Comparison of ENCODE assay signal across 27 mouse cellular contexts in genomic region chr11:24983060-24983629, GRCm38 (mm10).
DNase-seq lines count a peak whose midpoint lies in the region; ATAC-seq lines count a peak whose summit lies in the region.
"Had no signal": no experiment of that assay in that cellular context is flagged by ENCODE, and none has a peak within 500 bp of the region (broad histone marks: within the 10 kb centered on the region; RNA-seq: fewer than 3 reads in every experiment).

No protein-coding gene starts in this region.

- no peaks in the 10 kb centered on the region for H3K9me3 ChIP-seq in forebrain, embryonic 16.5 days (ENCODE audit: control insufficient read depth, low read length)
- no peaks in the 10 kb centered on the region for H3K9me3 ChIP-seq in forebrain, embryonic 15.5 days
- H3K9me3 ChIP-seq in midbrain, embryonic 13.5 days: no peaks in the 10 kb centered on the region
- H3K9me3 ChIP-seq in midbrain, embryonic 11.5 days (ENCODE audit: control insufficient read depth, low read length): no peaks in the 10 kb centered on the region
- H3K9me3 ChIP-seq in midbrain, embryonic 15.5 days: no peaks in the 10 kb centered on the region
- H3K9me3 ChIP-seq: embryonic facial prominence, embryonic 13.5 days; G1E; stomach, embryonic 15.5 days had no signal

- H3K27me3 ChIP-seq in forebrain, embryonic 16.5 days (replicated peaks; ENCODE audit: control insufficient read depth, insufficient read depth, low read length): no peaks in the 10 kb centered on the region
- no peaks in the 10 kb centered on the region for H3K27me3 ChIP-seq in forebrain, embryonic 15.5 days
- H3K27me3 ChIP-seq in midbrain, embryonic 13.5 days: no peaks in the 10 kb centered on the region
- no peaks in the 10 kb centered on the region for H3K27me3 ChIP-seq in midbrain, embryonic 11.5 days (ENCODE audit: control insufficient read depth, insufficient read depth, low read length)
- no peaks in the 10 kb centered on the region for H3K27me3 ChIP-seq in midbrain, embryonic 15.5 days (replicated peaks)
- H3K27me3 ChIP-seq: CH12.LX; embryonic facial prominence, embryonic 13.5 days; stomach, embryonic 15.5 days had no signal

- WGBS in forebrain, embryonic 16.5 days: 47% methylated on average over 10 of the region's 10 CpGs
- WGBS in forebrain, embryonic 15.5 days: 51% methylated on average over 10 of the region's 10 CpGs
- 59% methylated on average over 10 of the region's 10 CpGs for WGBS in midbrain, embryonic 13.5 days
- 74% methylated on average over 10 of the region's 10 CpGs for WGBS in midbrain, embryonic 11.5 days
- 53% methylated on average over 10 of the region's 10 CpGs for WGBS in midbrain, embryonic 15.5 days

- H3K27ac ChIP-seq in forebrain, embryonic 16.5 days (ENCODE audit: low read length): no peak overlapping the region
- H3K27ac ChIP-seq in forebrain, embryonic 15.5 days (replicated peaks): no peak overlapping the region
- H3K27ac ChIP-seq in midbrain, embryonic 13.5 days: 0 out of 2 replicates have a peak overlapping the region, but pooled peaks have one; percentile 14
- H3K27ac ChIP-seq in midbrain, embryonic 11.5 days (ENCODE audit: low read depth, low read length): no peak overlapping the region
- no peak overlapping the region for H3K27ac ChIP-seq in midbrain, embryonic 15.5 days
- H3K27ac ChIP-seq: embryonic facial prominence, embryonic 13.5 days; gastrocnemius, adult 2 months; stomach, embryonic 15.5 days had no signal

- DNase-seq in midbrain, embryonic 11.5 days (ENCODE audit: low spot score, missing footprints): no peak
- DNase-seq in ovary, postnatal 36 days (ENCODE audit: low spot score): no peak
- DNase-seq in adrenal gland, postnatal 10 days: no peak
- DNase-seq: B cell, adult 2 months; cerebellum, adult 11-12 months; cerebellum, postnatal 10 days; gastrocnemius, adult 2 months; kidney, adult 18-20 months; kidney, postnatal 10 days; left cerebral cortex, postnatal 4 days; lung, postnatal 4 days; right cerebral cortex, adult 18-20 months; right cerebral cortex, postnatal 4 days; thymus, adult 18-20 months; thymus, postnatal 36 days had no signal

- no peaks in the 10 kb centered on the region for H3K36me3 ChIP-seq in forebrain, embryonic 16.5 days (ENCODE audit: control insufficient read depth, insufficient read depth)
- H3K36me3 ChIP-seq in forebrain, embryonic 15.5 days: no peaks in the 10 kb centered on the region
- no peaks in the 10 kb centered on the region for H3K36me3 ChIP-seq in midbrain, embryonic 13.5 days
- H3K36me3 ChIP-seq in midbrain, embryonic 11.5 days (ENCODE audit: control insufficient read depth, insufficient read depth, low read length): no peaks in the 10 kb centered on the region
- H3K36me3 ChIP-seq in midbrain, embryonic 15.5 days (replicated peaks): no peaks in the 10 kb centered on the region
- H3K36me3 ChIP-seq: embryonic facial prominence, embryonic 13.5 days; G1E; stomach, embryonic 15.5 days had no signal

- no peak overlapping the region for H3K4me3 ChIP-seq in forebrain, embryonic 16.5 days (replicated peaks; ENCODE audit: low read length)
- no peak overlapping the region for H3K4me3 ChIP-seq in forebrain, embryonic 15.5 days
- no peak overlapping the region for H3K4me3 ChIP-seq in midbrain, embryonic 13.5 days (replicated peaks)
- H3K4me3 ChIP-seq in midbrain, embryonic 11.5 days (ENCODE audit: low read depth, low read length): no peak overlapping the region
- no peak overlapping the region for H3K4me3 ChIP-seq in midbrain, embryonic 15.5 days
- H3K4me3 ChIP-seq: embryonic facial prominence, embryonic 13.5 days; erythroblast, embryonic 14.5 days; gastrocnemius, adult 2 months; myocyte; stomach, embryonic 15.5 days had no signal

- H3K4me1 ChIP-seq in forebrain, embryonic 16.5 days (replicated peaks; ENCODE audit: control insufficient read depth, insufficient read depth, low read length): peaks cover 18% of the 10 kb centered on the region
- H3K4me1 ChIP-seq in forebrain, embryonic 15.5 days: peaks cover 31% of the 10 kb centered on the region
- H3K4me1 ChIP-seq in midbrain, embryonic 13.5 days (replicated peaks): peaks cover 12% of the 10 kb centered on the region; the same call in 1 of the 2 replicates
- H3K4me1 ChIP-seq in midbrain, embryonic 11.5 days (ENCODE audit: control insufficient read depth, insufficient read depth, low read length): peaks cover 3% of the 10 kb centered on the region; the same call in 1 of the 2 replicates
- H3K4me1 ChIP-seq in midbrain, embryonic 15.5 days: 0 out of 2 replicates have a peak, but pooled peaks cover 9% of the 10 kb centered on the region
- H3K4me1 ChIP-seq: stomach, embryonic 15.5 days had no signal

- 0 out of 2 replicates have a peak, but pooled peaks have one; percentile 29 for ATAC-seq in forebrain, embryonic 16.5 days
- ATAC-seq in forebrain, embryonic 15.5 days (replicated peaks): no peak
- ATAC-seq in midbrain, embryonic 13.5 days: peak; percentile 51; the same call in 1 of the 2 replicates
- ATAC-seq in midbrain, embryonic 11.5 days (ENCODE audit: low FRiP score): no peak
- peak; percentile 73 for ATAC-seq in midbrain, embryonic 15.5 days (replicated peaks)
- ATAC-seq: inflammation-experienced regulatory T-cells, adult 6 months; Patski had no signal

- no peak overlapping the region for H3K9ac ChIP-seq in forebrain, embryonic 16.5 days (replicated peaks; ENCODE audit: low read depth, low read length)
- H3K9ac ChIP-seq in forebrain, embryonic 15.5 days (replicated peaks): no peak overlapping the region
- no peak overlapping the region for H3K9ac ChIP-seq in midbrain, embryonic 13.5 days (replicated peaks)
- no peak overlapping the region for H3K9ac ChIP-seq in midbrain, embryonic 11.5 days (ENCODE audit: low read length)
- no peak overlapping the region for H3K9ac ChIP-seq in midbrain, embryonic 15.5 days
- H3K9ac ChIP-seq: embryonic facial prominence, embryonic 13.5 days; stomach, embryonic 15.5 days had no signal

- no peak overlapping the region for H3K4me2 ChIP-seq in forebrain, embryonic 16.5 days (ENCODE audit: low read length)
- H3K4me2 ChIP-seq in forebrain, embryonic 15.5 days (replicated peaks): no peak overlapping the region
- no peak overlapping the region for H3K4me2 ChIP-seq in midbrain, embryonic 13.5 days (replicated peaks)
- H3K4me2 ChIP-seq in midbrain, embryonic 11.5 days: no peak overlapping the region
- no peak overlapping the region for H3K4me2 ChIP-seq in midbrain, embryonic 15.5 days
- H3K4me2 ChIP-seq: embryonic facial prominence, embryonic 13.5 days; stomach, embryonic 15.5 days had no signal

Comparison
In these comparisons a context has a peak if more than half of its experiments do, and no peak if none do; other contexts are left out.
1. ATAC-seq: peak in forebrain, embryonic 16.5 days (single experiment), midbrain, embryonic 13.5 days (single experiment) and midbrain, embryonic 15.5 days (single experiment); none in forebrain, embryonic 15.5 days (single experiment) and midbrain, embryonic 11.5 days (single experiment).